Mouse (Mus musculus) E14TG2a.4 (cell line): ENCODE measurements at regions not wholly inside any gene's neighbourhood (a gene's known extent, or its start where the extent isn't known, plus 50 kb on each side); places are given as distances from the start of the nearest gene placed in this dataset.
"Not testable (repeated sequence)": the region's sequence is repeated elsewhere in the genome, so short reads cannot be mapped to it uniquely, and the experiment has no call there.

ENCODE experiments used
- CTCF ChIP-seq: conservative IDR thresholded peaks from 2 replicates; pipeline ENCODE4 v1.5.1; 2014; ENCODE audit warnings: low read length
- NANOG ChIP-seq: IDR thresholded peaks from 2 replicates; pipeline ENCODE4 v1.6.1; 2014; ENCODE audit warnings: borderline replicate concordance, low read length, mixed read lengths
- POU5F1 ChIP-seq: IDR thresholded peaks from 2 replicates; pipeline ENCODE4 v1.6.1; 2014; ENCODE audit warnings: low read length, borderline replicate concordance

- TF ChIP-seq CTCF, NANOG, POU5F1: not testable (repeated sequence)
Observed at GRCm38 (mm10) chr12:19646071-19646470, 308.2 kb upstream of the Gm21863 start.
